Mouse (Mus musculus) left cerebral cortex, adult 6 months (tissue): ENCODE measurements around the gene Edem3. TPM values are rescaled to one million over a fixed set of nuclear protein-coding genes. Genes with fewer than 3 reads are reported as not detected.

Experiments used
- long read RNA-seq, 2 experiments: library from polyadenylated mRNA; unstranded; transcript quantifications; one replicate each; pipeline ENCODE4 v2.0.0; 2019 to 2020
- polyA plus RNA-seq: library from polyadenylated mRNA; unstranded; fragments of <200 nt; fragmentation: Nextera tagmentation; gene quantifications from 2 replicates; pipeline ENCODE4 v1.2.3, GENCODE M21; 2021

Gene Edem3
- 3.4 and 4.4 TPM in 2 replicates for polyA plus RNA-seq
- long read RNA-seq, experiment 1, full-length matches to known transcripts = 3 of 21 reads
- long read RNA-seq, experiment 1, partial matches to known transcripts = 13 of 21 reads
- long read RNA-seq, experiment 1, other reads (novel, unspliced or antisense) = 5 of 21 reads
- long read RNA-seq, experiment 2, partial matches to known transcripts = 1 of 7 reads
- long read RNA-seq, experiment 2, other reads (novel, unspliced or antisense) = 6 of 7 reads

GRCm38 (mm10) chr1:151754881-151755659 is at the start of gene Edem3:
Gene Edem3, plus strand, starts transcription at chr1:151755371.

Other genes starting within 250 kb of the Edem3 start
- 0.61 and 1.2 TPM in 2 replicates for gene Fam129a, start 184.2 kb upstream of the Edem3 start, polyA plus RNA-seq